Mouse (Mus musculus) midbrain, embryonic 16.5 days (tissue): ENCODE measurements around the gene Mettl18. TPM values are rescaled to one million over a fixed set of nuclear protein-coding genes. Genes with fewer than 3 reads are reported as not detected.
"Not testable (repeated sequence)": the region's sequence is repeated elsewhere in the genome, so short reads cannot be mapped to it uniquely, and the experiment has no call there.

Experiments used
- ATAC-seq: fragments of 200-750 bp; cut with Nextera tagmentation; 2 replicates; pipeline ENCODE4 v1.8.0; 2017; ENCODE audit warnings: moderate TSS enrichment
- H3K27ac ChIP-seq: fragments of 300-500 bp; sonication (generic); 2 replicates; pipeline ENCODE4 v1.5.1; 2014; ENCODE audit warnings: mild to moderate bottlenecking, low read length, mixed read lengths
- H3K27me3 ChIP-seq: fragments of 300-500 bp; sonication (generic); 2 replicates; pipeline ENCODE4 v1.6.1; 2014; ENCODE audit warnings: low read depth, low read length, mixed read lengths; ENCODE audit not compliant: control insufficient read depth, insufficient read depth
- H3K36me3 ChIP-seq: fragments of 300-500 bp; sonication (generic); 2 replicates; pipeline ENCODE4 v1.6.1; 2014; ENCODE audit warnings: mild to moderate bottlenecking, low read length, moderate library complexity, mixed read lengths; ENCODE audit not compliant: control insufficient read depth, insufficient read depth
- H3K4me1 ChIP-seq: fragments of 300-500 bp; sonication (generic); 2 replicates; pipeline ENCODE4 v1.6.1; 2014; ENCODE audit warnings: mild to moderate bottlenecking, low read length, mixed read lengths; ENCODE audit not compliant: control insufficient read depth, insufficient read depth
- H3K4me2 ChIP-seq: fragments of 300-500 bp; sonication (generic); 2 replicates; pipeline ENCODE4 v1.6.1; 2014; ENCODE audit warnings: mild to moderate bottlenecking, low read length, mixed read lengths
- H3K4me3 ChIP-seq: fragments of 300-500 bp; sonication (generic); 2 replicates; pipeline ENCODE4 v1.5.1; 2014; ENCODE audit warnings: low read depth, mild to moderate bottlenecking, low read length, moderate library complexity, mixed read lengths
- H3K9ac ChIP-seq: fragments of 300-500 bp; sonication (generic); 2 replicates; pipeline ENCODE4 v1.6.1; 2014; ENCODE audit warnings: low read depth, low read length, mixed read lengths
- H3K9me3 ChIP-seq: fragments of 300-500 bp; sonication (generic); replicated peaks from 2 replicates; pipeline ENCODE4 v1.6.1; 2014; ENCODE audit warnings: mild to moderate bottlenecking, low read length, mixed read lengths; ENCODE audit not compliant: control insufficient read depth, poor library complexity, severe bottlenecking
- WGBS: fragments of 180-500 bp; shearing (Covaris S2); extraction: QIAGEN DNeasy Blood & Tissue Kit; methylation state at CpG from one replicate; pipeline ENCODE4 v1.1.7; 2014; 5-methylcytosine and 5-hydroxymethylcytosine counted together
- polyA plus RNA-seq: library from polyadenylated mRNA; unstranded; fragments of >200 nt; fragmentation: Nextera tagmentation; extraction: Ambion mirVana; gene quantifications from 2 replicates; pipeline ENCODE4 v1.2.1, GENCODE M21; 2015

The Mettl18 gene
- polyA plus RNA-seq, 1 experiment from 2014 or later, result 8.3 TPM

- H3K36me3 ChIP-seq, result no peaks in the 10 kb centered on the region
- peak; percentile 85 for ATAC-seq
- 2% methylated on average over 38 of the region's 38 CpGs for WGBS
- peak overlapping the region; percentile 82 for H3K4me3 ChIP-seq
- H3K4me1 ChIP-seq, result peaks cover 9% of the 10 kb centered on the region
- H3K27me3 ChIP-seq, result no peaks in the 10 kb centered on the region
- H3K9me3 ChIP-seq, result no peaks in the 10 kb centered on the region
- H3K4me2 ChIP-seq, result peak overlapping the region; percentile 90
- H3K27ac ChIP-seq, result peak overlapping the region; percentile 87
- peak overlapping the region; percentile 67 for H3K9ac ChIP-seq
Measured at GRCm38 (mm10) chr1:163994173-163994720, 442 bp upstream of the Mettl18 start.

GRCm38 (mm10) chr1:163995609-163995913 is 872 bp downstream of the Mettl18 start:
- H3K4me3 ChIP-seq, result peak overlapping the region; percentile 82
- ATAC-seq, result no peak

GRCm38 (mm10) chr1:164001831-164002452 is 7.3 kb downstream of the Mettl18 start:
- 47% methylated on average over 6 of the region's 6 CpGs for WGBS
- ATAC-seq, result no peak

More at GRCm38 (mm10) chr1:163995609-163995913, 872 bp downstream of the Mettl18 start:
- Histone ChIP-seq H3K27me3 (no peaks in the 10 kb centered on the region), H3K4me1 (peaks cover 9% of the 10 kb centered on the region), H3K9me3 (no peaks in the 10 kb centered on the region), H3K4me2 (peak overlapping the region; percentile 56), H3K36me3 (no peaks in the 10 kb centered on the region), H3K27ac (peak overlapping the region; percentile 87; the same call in 1 of the 2 replicates), H3K9ac (peak overlapping the region; percentile 67; the same call in 1 of the 2 replicates)
- WGBS, result 93% methylated on average over 1 of the region's 2 CpGs

GRCm38 (mm10) chr1:164004311-164004710 is 9.6 kb downstream of the Mettl18 start:
- WGBS, result 84% methylated on average over 3 of the region's 3 CpGs

More at GRCm38 (mm10) chr1:164001831-164002452, 7.3 kb downstream of the Mettl18 start:
- Histone ChIP-seq H3K4me1 (no peaks in the 10 kb centered on the region), H3K4me2 (no peak overlapping the region), H3K36me3 (no peaks in the 10 kb centered on the region), H3K27me3 (no peaks in the 10 kb centered on the region), H3K4me3 (no peak overlapping the region), H3K9ac (no peak overlapping the region), H3K27ac (no peak overlapping the region), H3K9me3 (no peaks in the 10 kb centered on the region)

GRCm38 (mm10) chr1:164009235-164009634 is 14.5 kb downstream of the Mettl18 start:
- no peaks in the 10 kb centered on the region for H3K36me3 ChIP-seq
- no peak overlapping the region for H3K4me2 ChIP-seq
- no peak overlapping the region for H3K9ac ChIP-seq
- WGBS, result 50% methylated on average over 2 of the region's 2 CpGs
- no peak overlapping the region for H3K4me3 ChIP-seq
- H3K27ac ChIP-seq, result no peak overlapping the region
- H3K4me1 ChIP-seq, result no peaks in the 10 kb centered on the region
- H3K9me3 ChIP-seq, result no peaks in the 10 kb centered on the region
- no peak for ATAC-seq
- H3K27me3 ChIP-seq, result no peaks in the 10 kb centered on the region

More at GRCm38 (mm10) chr1:164004311-164004710, 9.6 kb downstream of the Mettl18 start:
- Histone ChIP-seq H3K4me1 (no peaks in the 10 kb centered on the region), H3K4me3 (no peak overlapping the region), H3K9me3 (no peaks in the 10 kb centered on the region), H3K4me2 (no peak overlapping the region), H3K27me3 (no peaks in the 10 kb centered on the region), H3K36me3 (no peaks in the 10 kb centered on the region), H3K27ac (no peak overlapping the region), H3K9ac (no peak overlapping the region)
- no peak for ATAC-seq

- Histone ChIP-seq H3K4me1 (no peaks in the 10 kb centered on the region), H3K4me3 (no peak overlapping the region), H3K36me3 (no peaks in the 10 kb centered on the region), H3K4me2 (no peak overlapping the region), H3K27ac (no peak overlapping the region), H3K9ac (no peak overlapping the region), H3K27me3 (no peaks in the 10 kb centered on the region), H3K9me3 (no peaks in the 10 kb centered on the region)
- no peak for ATAC-seq
- 93% methylated on average over 1 of the region's 1 CpGs for WGBS
Measured at GRCm38 (mm10) chr1:164014616-164015015, 19.9 kb downstream of the Mettl18 start.

GRCm38 (mm10) chr1:164018221-164018896 is 23.7 kb downstream of the Mettl18 start:
- no peaks in the 10 kb centered on the region for H3K9me3 ChIP-seq
- no peak overlapping the region for H3K9ac ChIP-seq
- no peak overlapping the region for H3K4me3 ChIP-seq
- no peaks in the 10 kb centered on the region for H3K36me3 ChIP-seq
- no peak for ATAC-seq
- H3K4me2 ChIP-seq, result no peak overlapping the region
- WGBS, result 91% methylated on average over 16 of the region's 16 CpGs
- H3K27ac ChIP-seq, result no peak overlapping the region
- no peaks in the 10 kb centered on the region for H3K27me3 ChIP-seq
- H3K4me1 ChIP-seq, result no peaks in the 10 kb centered on the region

GRCm38 (mm10) chr1:164019789-164020188 is 25.1 kb downstream of the Mettl18 start:
- 43% methylated on average over 6 of the region's 6 CpGs for WGBS
- H3K9ac ChIP-seq, result no peak overlapping the region

GRCm38 (mm10) chr1:164020746-164021145 is 26.1 kb downstream of the Mettl18 start:
- H3K27ac ChIP-seq, H3K27me3 ChIP-seq, H3K36me3 ChIP-seq, H3K9me3 ChIP-seq, ATAC-seq, H3K4me3 ChIP-seq, H3K9ac ChIP-seq, H3K4me2 ChIP-seq, H3K4me1 ChIP-seq: not testable (repeated sequence)
- WGBS, result 77% methylated on average over 3 of the region's 3 CpGs

More at GRCm38 (mm10) chr1:164019789-164020188, 25.1 kb downstream of the Mettl18 start:
- Histone ChIP-seq H3K36me3 (no peaks in the 10 kb centered on the region), H3K27ac (no peak overlapping the region), H3K4me3 (no peak overlapping the region), H3K4me1 (no peaks in the 10 kb centered on the region), H3K4me2 (no peak overlapping the region), H3K27me3 (no peaks in the 10 kb centered on the region), H3K9me3 (no peaks in the 10 kb centered on the region)
- ATAC-seq, result no peak
